Mouse (Mus musculus) kidney, embryonic 15.5 days (tissue): ENCODE data around the gene Rad54l2. TPM values are rescaled to one million over a fixed set of nuclear protein-coding genes. Genes with fewer than 3 reads are reported as not detected.

Source experiments
- ATAC-seq: fragments of 200-750 bp; cut with Nextera tagmentation; replicated peaks from 2 replicates; pipeline ENCODE4 v1.8.0; 2017; ENCODE audit warnings: moderate TSS enrichment; ENCODE audit not compliant: low FRiP score
- H3K27ac ChIP-seq: fragments of 300-500 bp; sonication (generic); 2 replicates; pipeline ENCODE4 v1.5.1; 2015; ENCODE audit warnings: mild to moderate bottlenecking, inconsistent platforms
- H3K27me3 ChIP-seq: fragments of 300-500 bp; sonication (generic); 2 replicates; pipeline ENCODE4 v1.6.1; 2015; ENCODE audit warnings: inconsistent platforms
- H3K36me3 ChIP-seq: fragments of 300-500 bp; sonication (generic); 2 replicates; pipeline ENCODE4 v1.6.1; 2015; ENCODE audit warnings: inconsistent platforms
- H3K4me1 ChIP-seq: fragments of 300-500 bp; sonication (generic); 2 replicates; pipeline ENCODE4 v1.6.1; 2015; ENCODE audit warnings: inconsistent platforms
- H3K4me2 ChIP-seq: fragments of 300-500 bp; sonication (generic); 2 replicates; pipeline ENCODE4 v1.6.1; 2015; ENCODE audit warnings: moderate library complexity, mild to moderate bottlenecking, inconsistent platforms
- H3K4me3 ChIP-seq: fragments of 300-500 bp; sonication (generic); replicated peaks from 2 replicates; pipeline ENCODE4 v1.5.1; 2015; ENCODE audit warnings: mild to moderate bottlenecking, inconsistent platforms
- H3K9ac ChIP-seq: fragments of 300-500 bp; sonication (generic); 2 replicates; pipeline ENCODE4 v1.6.1; 2015; ENCODE audit warnings: mild to moderate bottlenecking, inconsistent platforms
- H3K9me3 ChIP-seq: fragments of 300-500 bp; sonication (generic); replicated peaks from 2 replicates; pipeline ENCODE4 v1.6.1; 2016; ENCODE audit warnings: inconsistent platforms
- WGBS: fragments of 180-500 bp; shearing (Covaris S2); methylation state at CpG from one replicate; pipeline ENCODE4 v1.1.7; 2015; ENCODE audit warnings: mixed read lengths; 5-methylcytosine and 5-hydroxymethylcytosine counted together
- polyA plus RNA-seq: library from polyadenylated mRNA; unstranded; fragments of >200 nt; fragmentation: Nextera tagmentation; extraction: Ambion mirVana; gene quantifications from 2 replicates; pipeline ENCODE4 v1.2.1, GENCODE M21; 2015

The Rad54l2 gene
- polyA plus RNA-seq, 1 experiment from 2014 or later, result 7.7 TPM

DNA sequence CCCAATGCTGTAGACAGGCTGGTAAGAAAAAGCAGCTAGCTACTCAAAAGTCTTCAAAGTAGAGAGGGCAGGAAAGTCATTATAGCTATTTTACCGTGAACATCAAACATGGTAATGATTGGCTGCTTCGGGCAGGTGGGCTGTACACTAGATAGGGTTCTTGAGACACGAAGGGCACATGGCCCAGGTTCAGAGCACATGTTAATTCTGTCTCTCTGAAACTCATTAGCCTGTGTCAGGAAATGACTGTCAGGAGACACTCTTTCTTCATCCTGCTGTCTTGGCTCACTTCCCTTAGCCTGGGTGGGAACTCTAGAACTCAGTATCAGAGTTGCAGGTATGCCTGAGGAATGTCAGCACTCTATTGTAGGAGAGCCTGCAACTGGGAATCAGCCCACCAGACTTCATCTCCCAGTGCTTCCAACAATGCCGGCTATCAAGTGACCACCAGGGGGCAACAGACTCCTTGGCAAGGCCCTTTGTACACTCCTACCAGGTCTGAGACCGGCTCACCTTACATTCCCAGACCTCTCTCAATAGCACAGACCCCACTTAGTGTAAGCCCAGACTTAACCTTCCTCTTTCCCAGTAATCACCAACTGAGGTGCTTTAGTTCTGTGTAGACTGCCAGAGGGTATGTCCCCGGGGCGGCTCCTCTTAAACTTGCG, 101.9 kb downstream of the Rad54l2 start:
- Histone ChIP-seq H3K36me3 (peaks cover 9% of the 10 kb centered on the region; the same call in 1 of the 2 replicates), H3K27me3 (no peaks in the 10 kb centered on the region), H3K9me3 (no peaks in the 10 kb centered on the region), H3K4me3 (peak overlapping the region; percentile 17), H3K9ac (no peak overlapping the region), H3K4me2 (peak overlapping the region; percentile 51), H3K27ac (0 out of 2 replicates have a peak overlapping the region, but pooled peaks have one; percentile 13), H3K4me1 (peaks cover 27% of the 10 kb centered on the region)
- 27% methylated on average over 8 of the region's 8 CpGs for WGBS
- ATAC-seq, result peak; percentile 61

DNA sequence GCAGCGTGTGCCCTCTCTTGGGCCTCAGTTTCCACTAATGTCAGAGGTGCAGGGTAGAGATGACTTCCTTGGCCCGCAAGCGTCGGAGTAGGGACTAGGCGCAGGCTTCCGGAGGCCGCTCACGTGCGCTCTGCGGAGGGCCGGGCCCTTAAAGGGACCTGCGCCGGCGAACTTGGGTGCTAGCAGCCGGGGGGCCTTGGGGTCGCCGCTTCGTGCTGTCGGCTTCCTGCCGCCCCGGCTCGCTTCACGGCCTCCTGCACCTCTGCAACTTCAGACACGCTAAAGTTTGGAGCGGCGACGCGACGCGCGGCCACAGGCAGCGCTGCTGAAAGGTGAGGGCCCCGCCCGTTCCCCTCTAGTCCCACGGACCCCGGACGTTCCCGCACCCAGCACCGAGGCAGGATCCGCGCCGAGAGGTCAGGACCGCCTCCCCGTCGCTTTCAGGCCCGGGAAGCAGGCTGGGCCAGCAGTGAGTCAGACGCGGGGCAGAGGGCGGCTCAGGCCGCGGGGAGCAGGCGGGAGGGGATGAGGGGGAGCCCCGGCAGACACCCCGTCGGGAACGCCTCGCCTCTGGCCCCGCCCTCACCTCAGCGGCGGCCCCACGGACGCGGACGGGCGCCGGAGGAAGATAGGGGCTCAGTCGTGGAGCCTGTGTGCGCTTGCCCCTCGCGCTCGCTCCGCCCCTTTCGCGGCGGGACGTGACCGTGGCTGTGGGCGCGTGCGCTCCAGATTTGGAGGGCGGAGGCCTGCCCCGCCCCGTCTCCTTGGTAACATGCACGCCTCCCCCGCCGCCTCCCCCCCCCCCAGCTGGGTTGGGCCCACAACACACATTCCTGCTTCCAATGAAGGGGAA, 103.5 kb downstream of the Rad54l2 start, which contains the start of gene Tex264:
TSS of gene Tex264 (minus strand) at position 679 of the 853 bp plus-strand sequence.
- peak; percentile 89 for ATAC-seq

DNA sequence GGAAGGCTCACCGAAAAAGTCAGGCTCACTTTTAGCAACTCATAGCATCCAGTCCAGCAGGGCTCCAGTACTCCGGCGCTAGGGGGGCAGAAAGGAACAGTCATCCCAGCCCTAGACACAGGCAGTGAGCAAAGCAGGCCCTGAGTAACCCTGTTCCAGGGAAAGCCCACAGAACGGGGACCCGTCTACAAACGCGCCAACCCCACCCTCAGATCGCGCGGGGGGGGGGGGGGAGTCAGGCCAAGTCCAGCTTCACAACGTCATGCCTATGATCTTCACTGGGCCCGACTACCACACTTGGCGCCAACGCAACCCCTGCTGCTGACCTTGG, 104.1 kb downstream of the Rad54l2 start:
- H3K36me3 ChIP-seq, result peaks cover 20% of the 10 kb centered on the region
- peaks cover 27% of the 10 kb centered on the region for H3K4me1 ChIP-seq
- no peaks in the 10 kb centered on the region for H3K27me3 ChIP-seq
- H3K9me3 ChIP-seq, result no peaks in the 10 kb centered on the region
- ATAC-seq, result peak; percentile 41
- H3K27ac ChIP-seq, result peak overlapping the region; percentile 93
- peak overlapping the region; percentile 84 for H3K9ac ChIP-seq
- H3K4me2 ChIP-seq, result peak overlapping the region; percentile 96
- 5% methylated on average over 14 of the region's 14 CpGs for WGBS
- H3K4me3 ChIP-seq, result peak overlapping the region; percentile 89

More for the DNA sequence above, 103.5 kb downstream of the Rad54l2 start, which contains the start of gene Tex264:
- under 1% methylated on average over 83 of the region's 86 CpGs for WGBS
- Histone ChIP-seq H3K27me3 (no peaks in the 10 kb centered on the region), H3K9me3 (no peaks in the 10 kb centered on the region), H3K4me2 (peak within 1 kb of the TSS; percentile 96), H3K27ac (peak within 1 kb of the TSS; percentile 93), H3K9ac (peak within 1 kb of the TSS; percentile 84), H3K4me1 (peaks cover 27% of the 10 kb centered on the region), H3K4me3 (peak within 1 kb of the TSS; percentile 89), H3K36me3 (peaks cover 15% of the 10 kb centered on the region)

DNA sequence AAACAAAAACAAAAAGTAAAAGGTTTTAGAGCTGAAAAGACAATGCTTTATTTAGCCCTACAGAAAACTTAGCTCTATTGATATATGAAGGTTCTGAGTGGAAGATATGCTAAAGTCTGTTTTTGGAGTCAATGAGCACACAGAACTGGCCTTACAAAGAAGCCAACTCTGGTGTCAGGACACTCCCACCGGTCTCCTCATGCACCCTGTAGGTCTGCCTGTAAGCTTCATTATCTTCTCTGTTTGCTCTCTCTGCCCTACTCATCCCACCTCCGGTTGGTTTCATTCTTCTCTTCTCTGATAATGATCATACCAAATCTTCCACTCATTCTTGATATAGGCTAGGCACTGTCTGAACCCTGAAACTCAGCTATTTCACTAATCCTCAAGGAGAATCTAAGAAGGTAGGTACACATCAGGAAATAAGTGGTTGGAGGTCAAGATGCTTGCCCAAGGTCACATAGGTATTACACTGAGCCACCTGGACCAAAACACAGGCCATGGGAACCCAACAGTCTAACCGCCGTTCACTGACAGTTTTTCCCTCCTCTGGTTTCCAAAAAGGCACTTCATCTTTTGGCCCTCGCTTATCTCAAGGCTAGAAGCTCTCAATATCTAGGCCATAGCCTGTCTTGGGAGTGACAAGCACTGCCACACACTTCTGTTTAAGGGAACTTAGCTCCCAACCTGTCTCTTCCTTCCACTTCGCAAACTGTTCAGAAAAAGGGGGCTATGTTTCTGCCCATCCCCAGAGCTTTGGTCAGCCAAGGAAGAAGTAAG, 104.7 kb downstream of the Rad54l2 start:
- peak overlapping the region; percentile 84 for H3K9ac ChIP-seq
- H3K4me1 ChIP-seq, result peaks cover 27% of the 10 kb centered on the region
- H3K4me2 ChIP-seq, result peak overlapping the region; percentile 96
- H3K27me3 ChIP-seq, result no peaks in the 10 kb centered on the region
- H3K36me3 ChIP-seq, result peaks cover 26% of the 10 kb centered on the region
- peak overlapping the region; percentile 89 for H3K4me3 ChIP-seq
- 0 out of 2 replicates have a peak overlapping the region, but pooled peaks have one; percentile 93 for H3K27ac ChIP-seq
- H3K9me3 ChIP-seq, result no peaks in the 10 kb centered on the region
- 77% methylated on average over 6 of the region's 6 CpGs for WGBS
- ATAC-seq, result no peak

DNA sequence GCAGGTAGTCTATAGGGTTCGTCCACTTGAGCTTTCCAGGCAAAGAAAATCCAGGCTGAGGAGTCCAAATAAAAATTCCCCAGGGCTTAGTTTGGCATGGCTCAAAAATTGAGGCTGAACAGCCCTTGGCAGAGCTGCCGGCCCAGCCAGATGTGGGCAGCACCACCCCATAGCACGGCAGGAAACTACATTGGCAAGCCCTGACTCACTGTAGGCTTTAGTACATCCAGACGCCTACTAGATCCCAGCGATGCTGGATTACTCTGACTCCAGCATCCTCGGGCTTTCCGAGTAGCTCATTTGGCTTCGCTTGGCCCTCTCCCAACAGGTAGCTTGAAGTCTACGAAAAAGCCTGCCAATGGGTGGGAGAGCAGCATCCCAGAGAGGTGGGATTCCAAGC, 108.0 kb downstream of the Rad54l2 start:
- no peak for ATAC-seq
- H3K27ac ChIP-seq, result no peak overlapping the region
- H3K4me2 ChIP-seq, result no peak overlapping the region
- H3K4me3 ChIP-seq, result no peak overlapping the region
- WGBS, result 90% methylated on average over 9 of the region's 9 CpGs
- H3K27me3 ChIP-seq, result no peaks in the 10 kb centered on the region
- H3K9me3 ChIP-seq, result no peaks in the 10 kb centered on the region
- peaks cover 13% of the 10 kb centered on the region for H3K4me1 ChIP-seq
- peaks cover 44% of the 10 kb centered on the region for H3K36me3 ChIP-seq
- no peak overlapping the region for H3K9ac ChIP-seq

DNA sequence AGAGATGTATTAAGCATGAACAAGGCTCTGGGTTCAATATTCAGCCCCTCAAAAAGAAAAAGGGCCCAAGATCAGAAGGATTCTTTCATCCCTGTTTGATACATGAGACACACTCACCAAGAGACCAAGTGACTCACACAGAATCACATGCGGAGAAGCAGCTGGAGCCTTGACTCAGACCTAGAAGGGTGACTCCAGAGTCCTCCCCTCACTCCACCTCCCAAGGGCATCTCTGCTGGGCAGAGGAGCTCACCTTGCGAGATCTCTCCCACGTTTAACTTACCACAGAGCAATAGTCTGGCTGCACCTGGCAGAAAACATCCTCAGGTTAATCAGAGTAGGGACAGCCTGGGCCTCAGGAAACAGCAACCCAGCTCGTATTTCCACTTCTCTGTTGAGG, 110.8 kb downstream of the Rad54l2 start:
- H3K27me3 ChIP-seq, result no peaks in the 10 kb centered on the region
- H3K4me1 ChIP-seq, result no peaks in the 10 kb centered on the region
- peaks cover 54% of the 10 kb centered on the region for H3K36me3 ChIP-seq
- H3K4me2 ChIP-seq, result no peak overlapping the region
- no peak overlapping the region for H3K27ac ChIP-seq
- H3K9me3 ChIP-seq, result no peaks in the 10 kb centered on the region
- WGBS, result 66% methylated on average over 4 of the region's 4 CpGs
- no peak overlapping the region for H3K4me3 ChIP-seq
- ATAC-seq, result no peak
- no peak overlapping the region for H3K9ac ChIP-seq

DNA sequence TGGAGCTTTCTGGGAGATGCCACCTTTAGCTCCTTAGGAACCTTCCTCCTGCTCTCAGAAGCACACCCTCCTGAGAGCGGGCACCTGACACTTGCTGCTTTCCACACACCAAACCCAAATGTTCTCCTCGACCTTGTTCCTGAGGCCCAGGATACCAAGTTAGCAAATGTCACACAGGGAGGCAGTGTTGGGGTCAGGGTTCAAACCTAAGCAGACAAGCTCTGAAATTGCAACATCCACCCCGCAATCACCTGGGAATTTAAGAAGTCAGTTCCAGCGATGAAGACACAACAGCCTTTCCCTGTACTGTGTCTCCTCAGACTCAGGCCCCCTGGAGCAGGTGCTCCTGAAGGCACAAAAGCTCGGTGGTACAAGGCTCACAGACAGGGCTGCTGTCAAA, 111.3 kb downstream of the Rad54l2 start:
- ATAC-seq, result no peak
- H3K4me3 ChIP-seq, result no peak overlapping the region
- WGBS, result 84% methylated on average over 5 of the region's 5 CpGs
- H3K9ac ChIP-seq, result no peak overlapping the region
- H3K4me1 ChIP-seq, result no peaks in the 10 kb centered on the region
- H3K27me3 ChIP-seq, result no peaks in the 10 kb centered on the region
- peaks cover 59% of the 10 kb centered on the region for H3K36me3 ChIP-seq
- no peaks in the 10 kb centered on the region for H3K9me3 ChIP-seq
- no peak overlapping the region for H3K4me2 ChIP-seq
- no peak overlapping the region for H3K27ac ChIP-seq

DNA sequence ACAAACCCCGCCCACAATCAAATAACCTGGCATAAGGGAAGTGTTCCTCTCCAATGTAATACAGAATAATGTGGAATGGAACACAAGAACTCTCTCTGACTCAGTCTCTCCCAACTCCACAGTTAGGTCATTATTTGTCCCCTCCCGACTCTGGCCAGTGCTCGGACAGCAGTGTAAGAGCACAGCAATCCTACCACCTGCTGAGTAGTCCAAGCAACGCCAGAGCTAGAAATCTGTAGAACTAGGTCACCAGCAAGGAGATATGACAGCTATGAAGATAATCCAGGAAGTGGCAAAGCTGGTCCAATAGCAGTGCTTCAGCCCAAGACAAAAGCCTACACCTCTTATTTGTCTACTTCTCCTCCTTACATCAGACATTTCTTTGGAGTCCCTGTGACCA, 112.4 kb downstream of the Rad54l2 start:
- WGBS, result 88% methylated on average over 4 of the region's 4 CpGs
- H3K27me3 ChIP-seq, result no peaks in the 10 kb centered on the region
- peaks cover 67% of the 10 kb centered on the region for H3K36me3 ChIP-seq
- no peak overlapping the region for H3K4me2 ChIP-seq
- H3K27ac ChIP-seq, result no peak overlapping the region
- no peaks in the 10 kb centered on the region for H3K9me3 ChIP-seq
- no peaks in the 10 kb centered on the region for H3K4me1 ChIP-seq
- no peak overlapping the region for H3K4me3 ChIP-seq
- no peak overlapping the region for H3K9ac ChIP-seq
- ATAC-seq, result no peak

DNA sequence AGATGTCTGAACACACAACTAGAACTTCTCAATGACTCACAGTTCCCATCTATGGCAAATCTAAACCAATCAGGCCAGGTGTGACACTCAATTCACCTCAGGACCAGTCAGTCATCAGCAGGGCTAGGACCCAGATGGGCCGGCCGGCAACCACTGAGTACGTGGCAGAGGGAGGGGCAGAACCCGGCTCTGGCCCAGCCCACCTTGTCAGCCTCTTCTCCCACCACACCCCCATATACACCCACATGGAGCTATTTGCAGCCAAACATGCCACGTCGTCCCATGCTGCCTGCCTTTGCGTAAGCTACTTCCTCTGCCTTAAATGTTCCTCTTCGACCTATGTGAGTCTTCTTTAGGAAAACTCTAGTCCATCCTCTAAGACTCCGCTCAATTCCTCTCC, 113.0 kb downstream of the Rad54l2 start:
- Histone ChIP-seq H3K4me2 (no peak overlapping the region), H3K36me3 (peaks cover 67% of the 10 kb centered on the region), H3K4me1 (no peaks in the 10 kb centered on the region), H3K4me3 (no peak overlapping the region), H3K9me3 (no peaks in the 10 kb centered on the region), H3K27ac (no peak overlapping the region), H3K9ac (no peak overlapping the region), H3K27me3 (no peaks in the 10 kb centered on the region)
- 0 out of 2 replicates have a peak, but pooled peaks have one; percentile 27 for ATAC-seq
- 80% methylated on average over 9 of the region's 9 CpGs for WGBS

DNA sequence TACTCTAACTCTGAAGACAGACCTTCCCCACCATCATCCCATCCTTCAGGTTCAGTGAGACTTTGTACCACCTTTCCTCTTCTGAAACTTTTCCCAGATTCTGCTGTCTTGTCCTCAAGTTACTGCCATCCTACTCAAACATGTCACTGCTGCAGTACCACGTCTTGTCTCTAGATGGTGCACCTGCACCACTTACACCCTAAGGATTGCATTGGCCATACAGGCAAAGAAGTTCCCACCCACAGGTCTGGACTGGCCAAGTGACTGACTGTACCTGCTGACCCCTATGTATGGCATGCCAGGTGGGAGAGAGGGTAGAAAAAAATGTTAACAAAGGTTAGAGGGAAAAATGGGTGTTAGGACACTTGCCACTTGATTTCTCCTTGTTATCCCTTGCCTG, 113.5 kb downstream of the Rad54l2 start:
- H3K9me3 ChIP-seq, result no peaks in the 10 kb centered on the region
- ATAC-seq, result peak; percentile 80
- no peaks in the 10 kb centered on the region for H3K4me1 ChIP-seq
- 0% methylated on average over 1 of the region's 1 CpGs for WGBS
- H3K9ac ChIP-seq, result no peak overlapping the region
- H3K4me2 ChIP-seq, result no peak overlapping the region
- no peaks in the 10 kb centered on the region for H3K27me3 ChIP-seq
- H3K4me3 ChIP-seq, result no peak overlapping the region
- H3K36me3 ChIP-seq, result peaks cover 67% of the 10 kb centered on the region
- H3K27ac ChIP-seq, result no peak overlapping the region

DNA sequence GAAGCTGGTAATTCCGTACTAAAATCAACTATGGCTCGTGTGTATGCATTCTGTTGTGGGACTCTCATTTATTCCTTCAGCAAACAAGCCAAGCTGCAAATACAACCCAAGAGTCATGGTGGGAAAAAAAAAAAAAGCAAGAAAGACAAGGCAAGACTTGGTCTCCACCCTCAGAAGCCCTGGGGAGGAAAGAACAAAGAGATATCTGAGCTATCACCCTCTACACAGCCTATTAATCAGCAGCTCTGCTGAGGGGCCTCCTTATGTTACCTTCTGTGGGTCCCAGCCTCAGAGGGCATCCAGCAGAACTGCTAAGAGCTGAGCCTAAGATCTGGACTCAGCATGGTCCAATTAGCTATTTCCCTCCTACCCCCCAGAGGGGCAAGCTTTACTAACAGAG, 115.1 kb downstream of the Rad54l2 start:
- no peaks in the 10 kb centered on the region for H3K9me3 ChIP-seq
- no peaks in the 10 kb centered on the region for H3K4me1 ChIP-seq
- WGBS, result 83% methylated on average over 2 of the region's 2 CpGs
- H3K27me3 ChIP-seq, result no peaks in the 10 kb centered on the region
- H3K4me3 ChIP-seq, result no peak overlapping the region
- H3K4me2 ChIP-seq, result no peak overlapping the region
- no peak overlapping the region for H3K27ac ChIP-seq
- peaks cover 66% of the 10 kb centered on the region for H3K36me3 ChIP-seq
- no peak overlapping the region for H3K9ac ChIP-seq
- no peak for ATAC-seq

DNA sequence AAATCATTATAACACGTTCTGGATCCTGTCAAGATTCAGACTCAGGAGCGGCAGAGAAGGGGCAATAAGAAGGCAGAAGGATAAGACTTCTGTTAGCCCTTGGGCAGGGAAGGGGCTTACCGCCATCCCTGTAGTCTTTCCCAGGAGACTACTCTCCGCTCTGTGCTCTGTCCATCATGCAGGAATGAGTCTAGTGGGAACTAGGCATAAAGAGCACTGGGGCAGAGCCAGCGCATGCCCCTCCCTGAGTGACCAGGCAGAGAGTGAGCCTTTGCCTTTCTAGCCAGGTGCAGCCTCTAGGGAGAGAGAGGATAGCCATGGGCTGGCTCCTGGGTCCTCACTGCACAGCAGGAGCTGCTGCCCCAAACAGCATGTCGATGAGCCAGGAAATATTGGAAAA, 124.1 kb downstream of the Rad54l2 start:
- no peak for ATAC-seq
- no peak overlapping the region for H3K4me2 ChIP-seq
- no peak overlapping the region for H3K4me3 ChIP-seq
- peaks cover 72% of the 10 kb centered on the region for H3K36me3 ChIP-seq
- no peak overlapping the region for H3K9ac ChIP-seq
- no peaks in the 10 kb centered on the region for H3K9me3 ChIP-seq
- H3K27ac ChIP-seq, result no peak overlapping the region
- no peaks in the 10 kb centered on the region for H3K27me3 ChIP-seq
- WGBS, result 89% methylated on average over 6 of the region's 6 CpGs
- no peaks in the 10 kb centered on the region for H3K4me1 ChIP-seq
